Mouse (Mus musculus) stomach, postnatal 0 days (tissue): ENCODE measurements at regions not wholly inside any gene's neighbourhood (a gene's known extent, or its start where the extent isn't known, plus 50 kb on each side); places are given as distances from the start of the nearest gene placed in this dataset.

Source experiments
- ATAC-seq: fragments of 200-750 bp; cut with Nextera tagmentation; 2 replicates; pipeline ENCODE4 v1.8.0; 2017; ENCODE audit not compliant: low FRiP score, low TSS enrichment
- DNase-seq: peaks from one replicate; pipeline ENCODE4 v3.0.0-alpha.2; 2016; ENCODE audit warnings: low spot score
- H3K27ac ChIP-seq: fragments of 300-500 bp; sonication (generic); replicated peaks from 2 replicates; pipeline ENCODE4 v1.5.1; 2014; ENCODE audit warnings: mild to moderate bottlenecking, control low read depth
- H3K27me3 ChIP-seq: fragments of 300-500 bp; sonication (generic); 2 replicates; pipeline ENCODE4 v1.6.1; 2014; ENCODE audit warnings: low read length; ENCODE audit not compliant: control insufficient read depth, insufficient read depth
- H3K36me3 ChIP-seq: fragments of 300-500 bp; sonication (generic); 2 replicates; pipeline ENCODE4 v1.6.1; 2014; ENCODE audit warnings: low read length, mixed read lengths; ENCODE audit not compliant: control insufficient read depth, insufficient read depth
- H3K4me1 ChIP-seq: fragments of 300-500 bp; sonication (generic); replicated peaks from 2 replicates; pipeline ENCODE4 v1.6.1; 2014; ENCODE audit warnings: antibody characterized with exemption; ENCODE audit not compliant: control insufficient read depth, insufficient read depth
- H3K4me2 ChIP-seq: fragments of 300-500 bp; sonication (generic); replicated peaks from 2 replicates; pipeline ENCODE4 v1.6.1; 2014; ENCODE audit warnings: low read depth, mild to moderate bottlenecking, control low read depth, moderate library complexity
- H3K4me3 ChIP-seq: fragments of 300-500 bp; sonication (generic); 2 replicates; pipeline ENCODE4 v1.5.1; 2014; ENCODE audit warnings: low read depth, low read length, control low read depth
- H3K9ac ChIP-seq: fragments of 300-500 bp; sonication (generic); 2 replicates; pipeline ENCODE4 v1.6.1; 2014; ENCODE audit warnings: mild to moderate bottlenecking, low read length, control low read depth, mixed read lengths
- H3K9me3 ChIP-seq: fragments of 300-500 bp; sonication (generic); 2 replicates; pipeline ENCODE4 v1.6.1; 2016; ENCODE audit warnings: low read length; ENCODE audit not compliant: control insufficient read depth
- CTCF ChIP-seq: IDR thresholded peaks from 2 replicates; pipeline ENCODE4 v1.5.1; 2016; ENCODE audit warnings: antibody characterized with exemption, low read depth, mild to moderate bottlenecking, moderate library complexity
- EP300 ChIP-seq: optimal IDR thresholded peaks from 2 replicates; pipeline ENCODE3; 2016; ENCODE audit warnings: antibody characterized with exemption
- WGBS: fragments of 180-500 bp; shearing (Covaris S2); extraction: QIAGEN DNeasy Blood & Tissue Kit; methylation state at CpG from one replicate; pipeline ENCODE4 v1.1.7; 2014; 5-methylcytosine and 5-hydroxymethylcytosine counted together

DNA sequence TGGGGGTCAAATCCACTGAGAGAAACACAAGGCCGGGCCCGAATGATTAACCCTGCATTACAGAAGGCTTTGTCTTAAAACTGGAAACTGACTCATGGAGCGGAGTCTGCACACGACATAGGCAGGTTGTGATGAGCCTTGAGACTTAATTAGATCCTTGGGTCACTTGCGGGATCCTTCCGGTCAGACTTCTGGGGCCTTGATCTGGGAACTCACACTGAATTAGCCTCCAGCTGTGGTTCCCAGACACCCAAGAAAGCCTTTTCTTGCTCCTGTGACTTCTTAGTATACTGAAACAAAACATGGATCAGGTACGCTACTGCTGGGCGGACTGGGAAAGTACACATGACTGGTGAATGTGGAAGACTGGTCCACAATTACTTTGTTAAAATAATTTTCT, 1015.8 kb downstream of the Adgrl2 start:
- H3K4me2 ChIP-seq: no peak overlapping the region
- TF ChIP-seq CTCF (no peak), EP300 (no peak)
- ATAC-seq: no peak

DNA sequence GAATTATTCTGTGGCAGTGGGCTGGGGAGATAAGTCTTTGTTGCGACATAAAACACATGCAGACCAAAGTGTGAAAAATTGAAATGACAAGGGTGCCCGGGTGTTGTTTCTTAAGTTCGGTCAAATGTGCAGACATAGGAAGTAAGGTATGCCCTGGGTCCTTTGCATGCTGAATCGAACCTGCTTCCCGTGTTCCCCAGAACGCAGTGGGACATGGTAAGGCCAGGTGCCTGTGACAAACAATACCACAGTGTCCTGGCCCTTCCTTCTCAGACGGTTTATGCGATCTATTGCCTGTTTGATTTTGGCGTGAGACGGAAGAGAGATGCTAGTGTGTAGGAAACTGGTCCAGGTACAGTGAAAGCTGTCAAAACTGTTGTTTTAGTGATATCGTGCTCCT, 1022.1 kb downstream of the Adgrl2 start:
- Histone ChIP-seq H3K9me3 (no peaks in the 10 kb centered on the region), H3K4me1 (no peaks in the 10 kb centered on the region)
- 88% methylated on average over 11 of the region's 11 CpGs for WGBS

More for the DNA sequence above, 1015.8 kb downstream of the Adgrl2 start:
- Histone ChIP-seq H3K36me3 (no peaks in the 10 kb centered on the region), H3K4me3 (no peak overlapping the region), H3K27me3 (no peaks in the 10 kb centered on the region), H3K9ac (no peak overlapping the region), H3K27ac (no peak overlapping the region), H3K4me1 (no peaks in the 10 kb centered on the region), H3K9me3 (no peaks in the 10 kb centered on the region)
- WGBS: 89% methylated on average over 8 of the region's 8 CpGs
- DNase-seq: no peak

DNA sequence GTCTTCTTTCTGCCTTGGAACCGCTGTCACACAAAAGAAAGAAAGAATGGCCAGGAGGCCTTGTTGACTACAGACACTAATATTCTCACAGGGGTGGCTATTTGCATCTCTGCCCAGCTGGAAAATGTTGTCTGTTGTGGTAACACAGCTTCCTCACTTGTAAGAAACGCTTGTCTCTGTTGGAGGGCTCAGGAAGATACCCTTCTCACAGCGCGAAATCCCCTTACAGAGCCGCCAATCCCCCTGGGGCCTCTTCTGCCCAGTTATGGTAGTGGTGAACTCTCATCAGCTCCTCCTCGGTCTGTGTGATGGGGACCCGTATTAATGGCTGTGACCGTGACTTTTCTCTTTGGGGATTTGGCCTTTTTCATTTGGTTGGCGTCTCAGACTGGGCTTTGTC, 1022.5 kb downstream of the Adgrl2 start:
- no peaks in the 10 kb centered on the region for H3K9me3 ChIP-seq
- ATAC-seq (no peak), DNase-seq (no peak)
- H3K4me1 ChIP-seq: no peaks in the 10 kb centered on the region
- no peak overlapping the region for H3K4me3 ChIP-seq
- H3K4me2 ChIP-seq: no peak overlapping the region
- H3K9ac ChIP-seq: no peak overlapping the region
- TF ChIP-seq CTCF: no peak
- TF ChIP-seq EP300: no peak
- no peaks in the 10 kb centered on the region for H3K36me3 ChIP-seq
- H3K27ac ChIP-seq: no peak overlapping the region
- no peaks in the 10 kb centered on the region for H3K27me3 ChIP-seq
- 77% methylated on average over 9 of the region's 9 CpGs for WGBS

More for the DNA sequence above, 1022.1 kb downstream of the Adgrl2 start:
- no peak overlapping the region for H3K27ac ChIP-seq
- no peak for TF ChIP-seq CTCF
- TF ChIP-seq EP300: no peak
- ATAC-seq (no peak), DNase-seq (no peak)
- H3K9ac ChIP-seq: no peak overlapping the region
- no peak overlapping the region for H3K4me2 ChIP-seq
- no peaks in the 10 kb centered on the region for H3K36me3 ChIP-seq
- no peak overlapping the region for H3K4me3 ChIP-seq
- H3K27me3 ChIP-seq: no peaks in the 10 kb centered on the region

DNA sequence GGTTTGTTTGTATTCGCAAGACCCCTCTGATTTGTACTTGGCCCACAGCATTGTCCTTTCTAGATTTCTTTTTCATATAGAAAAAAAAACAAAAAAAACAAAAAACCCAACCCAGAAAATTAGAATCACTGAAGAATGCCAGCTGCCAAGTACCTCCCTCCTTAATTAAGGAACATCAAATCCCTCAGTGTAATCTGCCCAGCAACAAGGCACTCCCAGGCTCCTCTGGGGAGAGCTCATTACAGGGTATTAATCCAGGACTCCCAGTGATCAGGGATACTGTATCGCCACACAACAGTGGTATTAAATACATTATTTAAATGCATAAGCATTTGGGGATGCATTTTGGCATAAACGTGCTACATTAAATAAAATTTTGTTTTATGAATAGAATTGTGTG, 1023.1 kb downstream of the Adgrl2 start:
- no peak overlapping the region for H3K4me2 ChIP-seq
- no peak overlapping the region for H3K4me3 ChIP-seq
- H3K4me1 ChIP-seq: no peaks in the 10 kb centered on the region
- 93% methylated on average over 3 of the region's 3 CpGs for WGBS
- H3K9me3 ChIP-seq: no peaks in the 10 kb centered on the region
- no peak for ATAC-seq
- no peaks in the 10 kb centered on the region for H3K36me3 ChIP-seq
- H3K27ac ChIP-seq: no peak overlapping the region
- no peaks in the 10 kb centered on the region for H3K27me3 ChIP-seq
- H3K9ac ChIP-seq: no peak overlapping the region
- no peak for TF ChIP-seq CTCF
- no peak for TF ChIP-seq EP300
- DNase-seq: no peak

DNA sequence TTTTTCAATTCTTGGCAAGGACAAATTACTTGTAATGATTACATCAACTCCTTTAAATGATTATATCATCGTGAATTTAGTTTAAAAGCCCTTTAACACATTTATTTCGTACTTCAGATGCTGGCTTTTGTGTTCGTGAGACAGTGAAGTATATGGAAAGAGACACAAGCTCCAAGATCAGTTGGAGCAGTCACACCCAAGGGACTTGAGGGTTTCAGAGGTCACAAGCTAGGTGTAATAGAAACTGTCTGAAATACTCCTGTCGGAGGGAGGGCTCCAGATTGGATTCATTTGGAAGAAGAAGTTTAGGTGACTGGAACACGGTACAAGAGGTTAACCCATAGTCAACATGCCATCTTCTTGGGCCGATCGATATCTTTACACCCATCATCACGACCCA, 1023.5 kb downstream of the Adgrl2 start:
- no peaks in the 10 kb centered on the region for H3K36me3 ChIP-seq
- H3K27me3 ChIP-seq: no peaks in the 10 kb centered on the region
- no peak overlapping the region for H3K27ac ChIP-seq
- WGBS: 86% methylated on average over 8 of the region's 8 CpGs
- H3K9ac ChIP-seq: no peak overlapping the region
- no peak overlapping the region for H3K4me2 ChIP-seq
- DNase-seq (no peak), ATAC-seq (no peak)
- TF ChIP-seq EP300 (no peak), CTCF (no peak)
- no peaks in the 10 kb centered on the region for H3K9me3 ChIP-seq
- H3K4me1 ChIP-seq: no peaks in the 10 kb centered on the region
- H3K4me3 ChIP-seq: no peak overlapping the region

DNA sequence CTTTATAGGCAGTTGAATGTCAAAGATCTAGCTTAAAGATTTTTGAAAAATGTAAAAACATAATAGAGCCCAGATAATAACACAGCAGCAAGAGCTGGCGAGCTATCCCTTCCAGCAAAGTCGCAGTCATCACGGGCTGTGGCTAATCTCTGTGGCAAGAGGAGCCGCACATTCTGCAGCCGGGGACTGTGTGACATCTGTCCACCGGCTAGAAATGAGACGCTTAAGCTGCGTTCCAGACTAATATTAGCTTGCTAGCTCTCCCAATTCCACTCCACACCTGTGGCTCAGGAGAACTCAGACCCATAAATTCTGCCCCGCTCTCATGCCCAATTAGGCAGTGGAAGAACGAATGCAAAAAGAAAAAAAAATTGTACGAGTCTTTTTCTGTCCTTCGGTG, 1024.0 kb downstream of the Adgrl2 start:
- no peak overlapping the region for H3K27ac ChIP-seq
- no peak overlapping the region for H3K9ac ChIP-seq
- no peaks in the 10 kb centered on the region for H3K9me3 ChIP-seq
- TF ChIP-seq EP300 (no peak), CTCF (no peak)
- 83% methylated on average over 12 of the region's 12 CpGs for WGBS
- H3K4me1 ChIP-seq: no peaks in the 10 kb centered on the region
- no peaks in the 10 kb centered on the region for H3K27me3 ChIP-seq
- no peak overlapping the region for H3K4me3 ChIP-seq
- DNase-seq: no peak
- no peak overlapping the region for H3K4me2 ChIP-seq
- no peaks in the 10 kb centered on the region for H3K36me3 ChIP-seq
- no peak for ATAC-seq
